Mouse (Mus musculus): Measurements from ENCODE around the gene 4933425L06Rik.

4933425L06Rik gene

GRCm38 (mm10) chr13:105081862-105082261 lies at the start of gene 4933425L06Rik:
TSS of gene 4933425L06Rik (plus strand) at chr13:105082122.
- no peak for DNase-seq (ENCODE audit: low spot score in 2 of 2)

- peak; percentile 37 to 66 for DNase-seq (ENCODE audit: low spot score in 2 of 2)
Measured at GRCm38 (mm10) chr13:105037816-105038215, 44.1 kb upstream of the 4933425L06Rik start.

- no peak for DNase-seq (ENCODE audit: low spot score in 2 of 2)
Measured at GRCm38 (mm10) chr13:105038334-105038733, 43.6 kb upstream of the 4933425L06Rik start.

- DNase-seq (ENCODE audit: low spot score in 2 of 2): no peak
Measured at GRCm38 (mm10) chr13:105043882-105044281, 38.0 kb upstream of the 4933425L06Rik start.

GRCm38 (mm10) chr13:105047377-105047776 lies 34.5 kb upstream of the 4933425L06Rik start:
- DNase-seq (ENCODE audit: low spot score in 2 of 2): no peak

- DNase-seq (ENCODE audit: low spot score in 2 of 2): no peak
Measured at GRCm38 (mm10) chr13:105048662-105049061, 33.3 kb upstream of the 4933425L06Rik start.

GRCm38 (mm10) chr13:105051432-105051831 lies 30.5 kb upstream of the 4933425L06Rik start:
- no peak for DNase-seq (ENCODE audit: low spot score in 2 of 2)

- DNase-seq (ENCODE audit: low spot score in 2 of 2): peak in 1 of 2 experiments; percentile 43
Measured at GRCm38 (mm10) chr13:105053618-105054017, 28.3 kb upstream of the 4933425L06Rik start.

GRCm38 (mm10) chr13:105054181-105054940 lies 27.6 kb upstream of the 4933425L06Rik start, which contains the start of gene Rgs7bp:
TSS of gene Rgs7bp (minus strand) at chr13:105054930.
- DNase-seq (ENCODE audit: low spot score in 2 of 2): peak; percentile 76 to 87

GRCm38 (mm10) chr13:105054941-105055309 lies 27.0 kb upstream of the 4933425L06Rik start:
- DNase-seq (ENCODE audit: low spot score in 2 of 2): no peak

- no peak for DNase-seq (ENCODE audit: low spot score in 2 of 2)
Measured at GRCm38 (mm10) chr13:105055374-105055773, 26.5 kb upstream of the 4933425L06Rik start.

GRCm38 (mm10) chr13:105066119-105066518 lies 15.8 kb upstream of the 4933425L06Rik start:
- no peak for DNase-seq (ENCODE audit: low spot score in 2 of 2)

- DNase-seq (ENCODE audit: low spot score in 2 of 2): no peak
Measured at GRCm38 (mm10) chr13:105066890-105067845, 14.8 kb upstream of the 4933425L06Rik start.

GRCm38 (mm10) chr13:105089276-105089675 lies 7.4 kb downstream of the 4933425L06Rik start:
- no peak for DNase-seq (ENCODE audit: low spot score in 2 of 2)

- DNase-seq (ENCODE audit: low spot score in 2 of 2): no peak
Measured at GRCm38 (mm10) chr13:105096316-105096715, 14.4 kb downstream of the 4933425L06Rik start.

- DNase-seq (ENCODE audit: low spot score in 2 of 2): no peak
Measured at GRCm38 (mm10) chr13:105100705-105101104, 18.8 kb downstream of the 4933425L06Rik start.

- DNase-seq (ENCODE audit: low spot score in 2 of 2): no peak
Measured at GRCm38 (mm10) chr13:105104385-105104784, 22.5 kb downstream of the 4933425L06Rik start.

- no peak for DNase-seq (ENCODE audit: low spot score in 2 of 2)
Measured at GRCm38 (mm10) chr13:105111599-105111998, 29.7 kb downstream of the 4933425L06Rik start.

GRCm38 (mm10) chr13:105121617-105122016 lies 39.7 kb downstream of the 4933425L06Rik start:
- no peak for DNase-seq (ENCODE audit: low spot score in 2 of 2)

GRCm38 (mm10) chr13:105122092-105122491 lies 40.2 kb downstream of the 4933425L06Rik start:
- DNase-seq (ENCODE audit: low spot score in 2 of 2): no peak

GRCm38 (mm10) chr13:105130080-105130479 lies 48.2 kb downstream of the 4933425L06Rik start:
- DNase-seq (ENCODE audit: low spot score in 2 of 2): no peak

GRCm38 (mm10) chr13:105132370-105132769 lies 50.4 kb downstream of the 4933425L06Rik start:
- no peak for DNase-seq (ENCODE audit: low spot score in 2 of 2)

Measured in left cerebral cortex, adult 9 months (tissue).